Mouse (Mus musculus) olfactory bulb, adult 2 months (tissue): ENCODE data around the gene Evx1. TPM values are rescaled to one million over a fixed set of nuclear protein-coding genes. Genes with fewer than 3 reads are reported as not detected.

ENCODE experiments used
- H3K27ac ChIP-seq: fragments of 200-500 bp; 2 replicates; pipeline ENCODE4 v1.5.1; 2012; ENCODE audit warnings: low read depth, low read length; ENCODE audit not compliant: insufficient read depth
- H3K4me1 ChIP-seq: fragments of 200-500 bp; 2 replicates; pipeline ENCODE4 v1.6.1; 2012; ENCODE audit warnings: low read length; ENCODE audit not compliant: control insufficient read depth, insufficient read depth
- H3K4me3 ChIP-seq: fragments of 200-500 bp; 2 replicates; pipeline ENCODE4 v1.5.1; 2012; ENCODE audit warnings: mild to moderate bottlenecking, low read depth, low read length, moderate library complexity; ENCODE audit not compliant: insufficient read depth
- CTCF ChIP-seq: fragments of 200-500 bp; IDR thresholded peaks from 2 replicates; pipeline ENCODE4 v1.5.1; 2012; ENCODE audit warnings: low read depth, mild to moderate bottlenecking, low read length, moderate library complexity; ENCODE audit not compliant: insufficient read depth
- POLR2A ChIP-seq: fragments of 200-500 bp; IDR thresholded peaks from 2 replicates; pipeline ENCODE4 v1.6.1; 2012; ENCODE audit warnings: mild to moderate bottlenecking, low read depth, low read length, moderate library complexity; ENCODE audit not compliant: insufficient read depth
- WGBS: fragments of 180-500 bp; shearing (Covaris S2); methylation state at CpG from one replicate; pipeline ENCODE4 v1.1.7; 2018; 5-methylcytosine and 5-hydroxymethylcytosine counted together
- polyA plus RNA-seq: library from polyadenylated mRNA; stranded (reverse); fragments of >200 nt; gene quantifications from 2 replicates; pipeline ENCODE4 v1.2.4, GENCODE M21; 2012; ENCODE audit warnings: low replicate concordance; ENCODE audit not compliant: missing spikeins, insufficient read depth, insufficient read length

The Evx1 gene
- polyA plus RNA-seq, 1 experiment, result not detected

DNA sequence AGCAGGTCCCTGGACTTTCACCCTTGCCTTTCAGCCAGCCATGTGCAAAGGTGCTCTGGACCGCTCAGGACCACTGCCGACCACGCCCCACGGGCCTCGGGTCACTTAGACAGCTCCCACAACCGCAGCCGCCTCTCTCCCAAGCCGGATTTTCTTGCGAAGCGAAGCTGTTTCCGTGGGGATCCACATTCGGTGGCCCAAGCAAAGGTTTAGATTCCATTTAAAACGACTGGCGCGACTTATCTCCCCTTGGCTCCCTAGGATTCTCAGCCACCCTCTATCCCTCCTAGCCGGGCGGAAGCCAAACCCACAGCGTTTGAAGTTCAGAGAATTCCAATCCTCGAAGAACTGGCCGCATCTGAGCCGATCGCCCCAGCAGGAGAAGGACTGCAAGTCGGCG, 2.9 kb upstream of the Evx1 start:
- H3K27ac ChIP-seq, result no peak overlapping the region
- WGBS, result 2% methylated on average over 24 of the region's 24 CpGs
- H3K4me3 ChIP-seq, result no peak overlapping the region
- no peak for TF ChIP-seq POLR2A
- no peak for TF ChIP-seq CTCF
- H3K4me1 ChIP-seq, result peaks cover 6% of the 10 kb centered on the region; the same call in 1 of the 2 replicates

DNA sequence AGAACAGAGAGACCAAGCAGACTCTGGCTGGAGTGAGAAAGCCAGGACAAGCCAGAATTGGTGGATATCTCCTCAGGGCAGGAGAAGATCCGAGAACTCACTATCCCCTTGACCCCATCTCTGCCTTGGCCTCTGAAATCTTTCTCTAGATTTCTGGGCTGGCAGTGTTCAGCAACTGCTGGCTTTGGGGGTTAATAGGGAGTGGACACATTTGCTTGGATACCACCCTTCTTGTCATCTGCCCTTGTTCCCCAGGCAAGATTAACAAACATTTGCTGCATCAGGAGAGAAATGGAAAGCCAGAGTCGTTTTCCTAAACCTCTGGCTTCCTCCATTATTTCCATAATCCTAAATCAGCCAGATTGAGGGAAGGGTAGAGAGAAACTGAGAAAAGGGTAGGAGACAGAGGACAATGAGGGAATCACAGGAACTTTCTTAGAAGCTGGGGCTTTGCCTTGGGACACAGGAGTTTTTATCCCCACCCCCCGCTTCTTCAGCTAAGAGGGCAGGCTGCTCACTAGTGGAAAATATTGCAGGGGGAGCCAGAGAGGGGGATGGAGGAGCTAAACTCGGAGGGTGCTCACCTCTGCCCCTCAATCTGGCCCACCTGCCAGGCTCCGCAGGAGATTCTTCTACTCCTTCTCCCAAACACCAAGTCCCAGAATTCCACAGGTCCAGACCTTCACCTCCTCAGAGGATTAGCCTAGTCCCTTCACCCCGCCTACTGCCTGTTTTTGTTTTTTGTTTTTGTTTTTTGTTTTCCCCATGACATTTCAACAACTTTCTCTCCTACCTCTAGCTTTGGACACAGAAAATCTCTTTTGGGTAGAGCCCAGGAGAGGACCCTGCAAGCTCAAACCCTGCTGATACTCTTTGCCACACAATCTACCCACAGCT, 1.4 kb upstream of the Evx1 start:
- H3K4me1 ChIP-seq, result peaks cover 6% of the 10 kb centered on the region
- no peak overlapping the region for H3K27ac ChIP-seq
- TF ChIP-seq POLR2A, result no peak
- TF ChIP-seq CTCF, result no peak
- no peak overlapping the region for H3K4me3 ChIP-seq
- 4% methylated on average over 6 of the region's 6 CpGs for WGBS

DNA sequence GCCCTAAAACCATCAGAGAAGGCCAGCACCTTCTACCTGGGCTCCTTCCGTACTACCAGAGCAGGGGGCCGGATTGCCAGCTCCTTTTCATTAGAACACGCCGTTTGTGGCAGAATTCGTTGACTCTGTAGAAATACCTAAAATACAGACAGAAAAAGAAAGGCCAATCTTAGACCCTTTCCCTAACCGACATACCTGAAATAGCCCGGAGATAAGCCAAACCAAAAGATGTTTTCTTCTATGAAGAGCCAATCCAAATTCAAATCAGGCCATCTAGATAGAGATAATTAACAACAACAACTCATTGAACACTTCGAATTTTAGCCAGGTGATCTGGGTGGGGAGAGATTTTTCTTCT, 761 bp upstream of the Evx1 start:
- 2% methylated on average over 8 of the region's 8 CpGs for WGBS
- no peak overlapping the region for H3K27ac ChIP-seq
- TF ChIP-seq CTCF (no peak), POLR2A (no peak)
- H3K4me3 ChIP-seq, result no peak overlapping the region
- peaks cover 7% of the 10 kb centered on the region for H3K4me1 ChIP-seq

DNA sequence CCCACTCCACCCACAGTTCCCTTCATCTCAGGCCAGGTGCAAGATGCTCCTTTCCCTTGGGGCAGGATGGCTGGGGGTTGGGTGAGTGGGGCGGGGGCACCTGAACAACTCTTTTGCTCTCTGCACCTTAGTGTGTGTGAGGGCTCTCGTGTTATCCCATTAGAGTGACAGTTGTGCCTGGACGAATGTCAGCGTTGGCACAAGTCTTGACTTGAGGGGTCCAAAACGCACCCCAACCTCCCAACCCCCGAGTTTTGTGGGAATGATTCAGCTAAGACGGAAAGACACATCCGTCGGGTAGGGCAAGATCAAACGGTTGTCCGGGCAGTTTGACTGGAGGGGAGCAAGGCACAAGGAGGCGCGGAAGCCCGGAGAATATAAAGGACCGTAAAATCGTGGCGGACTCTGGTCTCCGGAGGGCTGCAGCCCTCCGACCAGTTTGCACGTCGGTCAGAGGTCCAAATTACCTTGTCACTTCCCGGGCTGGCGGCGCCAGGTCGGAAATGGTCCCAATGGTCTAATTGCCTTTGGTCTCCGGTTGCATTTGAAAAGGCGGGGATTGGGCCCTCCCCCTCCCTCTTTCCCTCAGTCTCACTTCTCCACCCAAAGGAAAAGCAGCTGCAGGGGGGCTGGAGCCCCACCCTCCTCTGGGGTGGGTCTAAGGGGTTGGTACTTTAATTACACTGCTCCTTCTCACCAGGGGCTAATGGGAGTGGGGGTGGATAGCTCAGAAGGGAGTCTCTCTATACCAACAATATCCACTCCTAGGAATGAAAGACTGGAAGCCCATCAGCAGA, 1.2 kb downstream of the Evx1 start:
- Histone ChIP-seq H3K4me1 (peaks cover 7% of the 10 kb centered on the region), H3K4me3 (no peak overlapping the region), H3K27ac (no peak overlapping the region)
- WGBS, result 2% methylated on average over 26 of the region's 27 CpGs
- TF ChIP-seq POLR2A (no peak), CTCF (no peak)

DNA sequence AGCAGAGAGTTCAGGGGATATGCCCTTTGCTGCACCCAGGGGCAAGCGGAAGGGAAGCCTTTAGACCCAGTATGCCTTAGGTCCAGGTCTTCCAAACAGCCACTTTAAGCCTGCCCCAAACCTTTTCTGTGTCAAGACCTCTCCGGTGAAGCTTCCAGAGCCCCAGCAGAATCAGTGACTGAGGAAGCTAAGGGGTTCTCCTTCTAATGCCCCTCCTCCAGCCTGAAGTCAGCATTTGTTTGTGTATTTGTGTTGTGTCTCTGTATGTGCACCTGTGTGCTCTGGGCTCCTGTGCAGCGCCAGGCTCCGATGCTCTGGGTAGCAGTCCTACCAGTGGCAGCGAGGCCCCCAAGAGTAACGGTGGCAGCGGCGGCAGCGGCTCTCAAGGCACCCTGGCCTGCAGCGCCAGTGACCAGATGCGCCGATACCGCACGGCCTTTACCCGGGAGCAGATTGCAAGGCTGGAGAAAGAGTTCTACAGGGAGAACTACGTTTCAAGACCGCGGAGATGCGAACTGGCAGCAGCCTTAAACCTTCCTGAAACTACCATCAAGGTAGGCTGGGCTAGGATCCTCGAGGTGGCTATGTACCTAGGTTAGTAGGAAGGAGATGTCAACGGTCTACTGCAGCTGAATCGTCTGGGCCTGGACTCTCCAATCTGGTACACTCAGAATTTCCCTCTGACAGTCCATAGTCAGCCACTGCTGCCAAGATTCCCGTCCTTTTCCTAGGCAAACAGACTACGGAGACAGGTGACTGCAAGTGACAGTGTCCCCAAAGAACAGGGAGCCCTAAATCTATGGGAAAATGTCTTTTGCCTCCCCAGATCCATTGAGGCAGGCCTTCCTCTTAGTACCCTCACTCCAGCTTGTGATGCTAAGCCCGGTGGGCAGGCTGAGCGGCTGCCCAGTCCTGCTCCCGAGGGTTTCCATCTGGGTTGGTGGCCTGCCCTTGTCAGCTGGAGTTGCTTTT, 2.4 kb downstream of the Evx1 start:
- H3K4me1 ChIP-seq, result peaks cover 7% of the 10 kb centered on the region
- H3K27ac ChIP-seq, result no peak overlapping the region
- H3K4me3 ChIP-seq, result no peak overlapping the region
- WGBS, result 5% methylated on average over 27 of the region's 27 CpGs
- no peak for TF ChIP-seq CTCF

DNA sequence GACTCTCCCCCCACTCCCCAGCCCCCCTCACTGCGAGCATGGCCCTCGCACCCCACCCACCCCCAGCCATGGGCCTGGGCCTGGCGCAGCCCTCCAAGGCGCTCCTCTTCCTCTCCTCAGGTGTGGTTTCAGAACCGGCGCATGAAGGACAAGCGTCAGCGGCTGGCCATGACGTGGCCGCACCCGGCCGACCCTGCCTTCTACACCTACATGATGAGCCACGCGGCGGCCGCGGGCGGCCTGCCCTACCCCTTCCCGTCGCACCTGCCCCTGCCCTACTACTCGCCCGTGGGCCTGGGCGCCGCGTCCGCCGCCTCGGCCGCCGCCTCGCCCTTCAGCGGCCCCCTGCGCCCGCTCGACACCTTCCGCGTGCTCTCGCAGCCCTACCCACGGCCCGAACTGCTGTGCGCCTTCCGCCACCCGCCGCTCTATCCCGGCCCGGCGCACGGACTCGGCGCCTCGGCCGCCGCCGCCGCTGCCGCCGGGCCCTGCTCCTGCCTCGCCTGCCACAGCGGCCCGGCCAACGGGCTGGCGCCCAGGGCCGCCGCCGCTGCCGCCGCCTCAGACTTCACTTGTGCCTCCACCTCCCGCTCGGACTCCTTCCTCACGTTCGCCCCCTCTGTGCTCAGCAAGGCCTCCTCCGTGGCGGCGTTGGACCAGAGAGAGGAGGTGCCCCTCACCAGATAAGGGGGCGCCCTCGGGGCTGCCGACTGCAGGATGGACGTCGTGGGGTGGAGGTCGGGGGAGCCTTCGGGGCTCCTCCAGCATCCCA, 3.3 kb downstream of the Evx1 start:
- no peak overlapping the region for H3K27ac ChIP-seq
- no peak for TF ChIP-seq CTCF
- no peak for TF ChIP-seq POLR2A
- peaks cover 7% of the 10 kb centered on the region for H3K4me1 ChIP-seq
- 2% methylated on average over 81 of the region's 81 CpGs for WGBS
- no peak overlapping the region for H3K4me3 ChIP-seq

DNA sequence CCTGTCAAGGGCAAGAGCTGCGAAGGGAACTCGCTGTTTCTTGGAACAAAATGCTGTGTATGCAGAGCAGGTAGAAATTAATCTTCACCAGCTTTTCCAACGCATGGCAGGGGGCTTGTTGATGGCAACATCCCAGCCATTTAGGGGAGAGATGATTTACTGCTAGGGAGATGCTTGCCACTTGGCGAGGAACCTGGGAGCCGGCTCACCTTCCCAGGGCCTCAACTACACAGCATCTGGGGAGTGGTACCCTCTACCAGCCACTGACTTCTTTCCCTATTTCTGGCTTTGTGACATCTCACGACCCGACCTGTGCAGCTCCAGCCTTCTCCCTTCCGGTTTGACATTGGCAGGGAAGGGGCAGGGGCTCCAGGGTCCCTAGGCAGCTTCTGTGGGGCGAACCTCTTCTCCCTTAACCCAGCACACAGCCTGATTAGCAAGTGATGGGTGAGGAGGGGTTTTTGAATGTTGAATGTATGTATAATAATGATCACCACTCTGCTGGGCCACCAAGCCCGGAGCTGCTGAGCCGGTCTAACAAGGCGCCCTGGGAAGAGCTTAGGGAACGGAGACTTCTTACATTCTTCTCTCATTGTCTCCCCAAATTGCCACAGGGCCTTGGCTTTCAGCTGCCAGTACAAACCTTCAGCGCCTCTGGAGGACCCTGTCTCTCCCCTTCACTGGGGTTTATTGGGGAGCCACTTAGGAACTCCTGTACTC, 4.3 kb downstream of the Evx1 start:
- peaks cover 7% of the 10 kb centered on the region for H3K4me1 ChIP-seq
- WGBS, result 5% methylated on average over 14 of the region's 14 CpGs
- TF ChIP-seq POLR2A (no peak), CTCF (no peak)
- H3K27ac ChIP-seq, result no peak overlapping the region
- H3K4me3 ChIP-seq, result no peak overlapping the region
